Mouse (Mus musculus) telencephalon, adult 2 months (tissue): ENCODE data around the gene Rbm34.

Experiments used
- DNase-seq: peaks from one replicate; pipeline ENCODE4 v3.0.0-alpha.2; 2011; ENCODE audit warnings: low read depth, low spot score

The Rbm34 gene

GRCm38 (mm10) chr8:126962871-126963270, 8.0 kb downstream of the Rbm34 start:
- no peak for DNase-seq

GRCm38 (mm10) chr8:126961516-126961915, 9.4 kb downstream of the Rbm34 start:
- peak; percentile 67 for DNase-seq

GRCm38 (mm10) chr8:126951900-126952636, 18.8 kb downstream of the Rbm34 start:
- no peak for DNase-seq

- no peak for DNase-seq
Observed at GRCm38 (mm10) chr8:126949527-126949926, 21.3 kb downstream of the Rbm34 start.

GRCm38 (mm10) chr8:126946444-126946843, 24.4 kb downstream of the Rbm34 start:
- no peak for DNase-seq

- peak; percentile 91 for DNase-seq
Observed at GRCm38 (mm10) chr8:126945730-126946163, 25.1 kb downstream of the Rbm34 start, which contains the start of gene Tomm20. TSS of gene Tomm20 (minus strand) at chr8:126945844.

- no peak for DNase-seq
Observed at GRCm38 (mm10) chr8:126944781-126945691, 25.8 kb downstream of the Rbm34 start.

GRCm38 (mm10) chr8:126943565-126943964, 27.3 kb downstream of the Rbm34 start:
- DNase-seq = no peak

GRCm38 (mm10) chr8:126937337-126937736, 33.5 kb downstream of the Rbm34 start:
- DNase-seq = no peak

GRCm38 (mm10) chr8:126935932-126936331, 34.9 kb downstream of the Rbm34 start:
- no peak for DNase-seq

GRCm38 (mm10) chr8:126935387-126935786, 35.5 kb downstream of the Rbm34 start:
- DNase-seq = no peak

- DNase-seq = no peak
Observed at GRCm38 (mm10) chr8:126932656-126933055, 38.2 kb downstream of the Rbm34 start.

- no peak for DNase-seq
Observed at GRCm38 (mm10) chr8:126932249-126932648, 38.6 kb downstream of the Rbm34 start.

- DNase-seq = no peak
Observed at GRCm38 (mm10) chr8:126931720-126932119, 39.2 kb downstream of the Rbm34 start.

GRCm38 (mm10) chr8:126929607-126930161, 41.2 kb downstream of the Rbm34 start:
- DNase-seq = peak; percentile 47

- no peak for DNase-seq
Observed at GRCm38 (mm10) chr8:126928755-126929505, 41.9 kb downstream of the Rbm34 start.

GRCm38 (mm10) chr8:126928028-126928427, 42.8 kb downstream of the Rbm34 start:
- DNase-seq = no peak

- no peak for DNase-seq
Observed at GRCm38 (mm10) chr8:126927058-126927457, 43.8 kb downstream of the Rbm34 start.

GRCm38 (mm10) chr8:126922981-126923380, 47.9 kb downstream of the Rbm34 start:
- no peak for DNase-seq

- DNase-seq = no peak
Observed at GRCm38 (mm10) chr8:126921432-126921831, 49.4 kb downstream of the Rbm34 start.

GRCm38 (mm10) chr8:126920845-126921244, 50.0 kb downstream of the Rbm34 start:
- peak; percentile 75 for DNase-seq
